Mouse (Mus musculus) embryo, embryonic 10.5 days (tissue): Measurements from ENCODE around the gene Olfr1350.
"Not testable (repeated sequence)": the region's sequence is repeated elsewhere in the genome, so short reads cannot be mapped to it uniquely, and the experiment has no call there.

Experiments used
- DNase-seq: peaks from one replicate; pipeline ENCODE4 v3.0.0-alpha.2; 2015; ENCODE audit warnings: low spot score

Gene Olfr1350

DNA sequence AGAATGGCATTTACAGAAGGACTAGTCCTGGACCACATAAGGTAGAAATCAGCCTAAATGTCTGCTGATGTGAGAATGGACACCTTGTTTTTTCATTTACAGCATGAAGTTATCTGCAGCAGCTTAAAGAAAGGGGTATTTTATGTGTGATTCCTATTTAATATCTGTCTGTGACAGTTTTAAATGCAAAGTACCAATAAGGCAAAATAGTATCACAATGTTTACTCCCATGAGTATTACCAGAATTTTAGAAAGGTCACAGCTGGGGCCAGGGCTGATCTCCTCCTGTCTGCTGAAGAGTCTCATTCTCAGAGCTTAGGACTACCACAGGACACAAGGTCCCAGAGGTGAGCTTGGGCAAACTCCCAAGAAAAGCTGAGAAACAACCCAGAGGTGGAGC lies at the start of gene Olfr1350:
Gene Olfr1350 (plus strand): TSS at position 301 of the 400 bp plus-strand sequence.
- DNase-seq: no peak

DNA sequence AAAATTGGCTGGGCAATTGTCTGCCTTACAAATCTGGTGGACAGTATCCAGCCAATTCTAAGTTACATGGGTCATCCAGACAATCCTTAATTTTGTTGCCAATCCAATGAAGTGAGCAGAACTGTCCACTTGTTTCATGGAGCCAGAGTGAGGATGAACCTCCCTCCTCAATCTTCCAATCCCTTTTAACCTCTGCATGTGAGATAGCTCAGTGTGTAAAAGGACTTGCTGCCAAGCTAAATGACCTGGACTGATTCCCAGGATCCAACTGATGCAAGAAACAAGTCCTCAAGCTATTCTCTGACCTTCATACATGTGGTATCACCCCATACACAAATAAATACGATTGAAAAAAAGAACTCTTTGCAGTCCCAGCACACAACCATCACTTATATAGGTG lies 43.0 kb upstream of the Olfr1350 start:
- DNase-seq: no peak

DNA sequence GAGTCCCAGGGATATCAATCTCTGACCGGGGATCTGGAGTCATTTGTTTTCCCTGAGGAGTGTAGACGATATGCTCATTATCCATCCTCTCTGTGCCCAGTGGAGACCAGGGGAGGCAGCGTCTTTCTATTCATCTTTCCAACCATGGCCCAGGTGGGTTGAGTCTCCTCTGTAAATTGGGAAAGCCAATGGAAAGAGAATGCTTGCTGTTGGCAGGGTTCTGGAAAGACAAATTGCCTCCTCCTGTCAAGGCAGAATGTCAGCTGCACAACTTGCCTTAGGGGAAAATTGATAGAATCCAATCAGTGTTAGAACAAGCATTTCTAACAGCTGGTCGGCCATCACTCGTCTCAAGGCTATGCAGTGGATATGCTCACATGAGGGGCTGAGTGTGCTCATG lies 41.8 kb upstream of the Olfr1350 start, which contains the start of gene Olfr1349:
Gene Olfr1349 (minus strand): TSS at position 101 of the 400 bp plus-strand sequence.
- no peak for DNase-seq

DNA sequence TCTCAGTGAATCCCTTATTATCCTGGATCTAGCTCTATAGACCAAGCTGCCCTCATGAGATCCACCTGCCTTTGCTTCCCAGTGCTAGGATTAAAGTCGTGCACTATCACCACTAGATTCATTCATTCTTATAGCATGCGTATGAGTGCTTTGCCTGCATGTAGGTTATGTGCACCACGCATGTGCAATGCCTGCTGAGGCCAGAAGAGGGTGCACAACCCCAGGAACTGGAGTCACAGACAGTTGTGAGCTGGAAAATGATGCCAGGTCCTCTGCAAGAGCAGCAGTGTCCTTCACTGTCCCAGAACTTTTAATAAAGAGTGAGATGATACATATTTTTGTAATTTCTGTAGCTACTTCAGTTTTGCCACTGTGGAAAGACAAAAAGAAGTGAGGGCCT lies 39.6 kb upstream of the Olfr1350 start:
- no peak for DNase-seq

DNA sequence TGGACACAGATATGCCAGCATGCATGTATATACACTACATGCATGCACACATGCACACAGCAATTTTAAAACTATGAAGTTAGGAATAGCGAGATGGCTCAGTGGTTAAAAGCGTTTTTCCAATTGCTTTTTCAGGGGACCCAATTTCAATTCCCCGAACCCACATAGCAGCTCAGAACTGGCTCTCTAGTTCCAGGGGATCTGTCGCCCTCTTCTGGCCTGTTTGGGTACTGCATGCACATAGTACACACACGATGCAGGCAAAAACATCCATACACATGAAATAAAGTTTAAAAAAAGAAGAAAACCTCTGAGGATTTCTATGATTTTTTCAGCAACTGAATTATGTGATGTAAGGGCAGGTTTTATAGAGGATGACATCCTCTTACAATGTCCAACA lies 38.5 kb upstream of the Olfr1350 start:
- peak; percentile 43 for DNase-seq

DNA sequence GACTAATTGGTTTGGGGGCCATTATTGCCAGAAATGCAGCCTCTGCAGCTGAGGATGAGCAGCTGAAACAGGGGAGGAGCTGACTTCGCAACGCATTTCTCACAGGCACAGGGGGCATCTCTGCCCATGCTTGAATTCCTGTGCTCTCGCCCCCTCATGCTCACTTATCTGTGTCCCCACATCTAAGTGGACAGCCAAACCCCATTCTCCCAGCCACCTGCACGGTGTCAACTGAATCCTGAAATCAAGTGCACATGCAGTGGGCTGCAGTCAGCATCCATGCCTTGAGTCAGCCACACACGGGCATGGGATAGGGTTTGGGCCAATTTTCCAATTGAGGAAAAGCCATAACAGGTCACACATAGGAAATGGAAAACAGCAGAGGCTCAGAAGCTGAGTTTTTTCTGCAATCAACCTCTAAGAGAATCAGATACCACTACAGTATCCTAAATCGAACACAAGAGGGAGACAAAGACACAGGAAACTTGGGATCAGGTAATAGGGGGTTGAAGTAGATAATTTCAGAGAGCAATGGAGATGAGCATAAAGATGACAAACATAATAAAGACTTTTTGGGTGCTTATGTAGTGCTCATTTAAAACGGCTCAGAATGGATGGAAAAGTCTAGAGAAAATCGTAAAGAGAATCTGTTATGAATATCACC lies 21.6 kb downstream of the Olfr1350 start:
- DNase-seq: peak; percentile 64

DNA sequence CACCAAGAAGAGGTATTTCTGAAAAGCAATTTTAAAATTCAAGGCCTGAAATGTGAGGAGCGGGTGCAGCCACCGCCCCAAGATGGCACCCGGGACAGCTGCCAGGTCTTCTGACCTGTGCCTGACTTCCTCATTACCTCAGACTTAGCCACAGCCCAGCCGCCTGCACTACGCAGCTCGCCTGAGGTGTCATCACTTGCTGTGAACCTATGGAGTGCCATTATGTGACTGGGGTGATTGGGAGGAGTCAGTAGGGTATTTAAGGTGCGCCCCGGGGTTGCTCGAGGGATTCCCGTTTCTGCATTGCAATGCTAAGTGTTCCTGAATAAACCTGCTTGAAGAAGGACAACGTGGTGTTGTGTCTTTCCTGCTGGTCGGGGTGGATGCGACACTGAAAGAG lies 24.1 kb downstream of the Olfr1350 start:
- DNase-seq: not testable (repeated sequence)

DNA sequence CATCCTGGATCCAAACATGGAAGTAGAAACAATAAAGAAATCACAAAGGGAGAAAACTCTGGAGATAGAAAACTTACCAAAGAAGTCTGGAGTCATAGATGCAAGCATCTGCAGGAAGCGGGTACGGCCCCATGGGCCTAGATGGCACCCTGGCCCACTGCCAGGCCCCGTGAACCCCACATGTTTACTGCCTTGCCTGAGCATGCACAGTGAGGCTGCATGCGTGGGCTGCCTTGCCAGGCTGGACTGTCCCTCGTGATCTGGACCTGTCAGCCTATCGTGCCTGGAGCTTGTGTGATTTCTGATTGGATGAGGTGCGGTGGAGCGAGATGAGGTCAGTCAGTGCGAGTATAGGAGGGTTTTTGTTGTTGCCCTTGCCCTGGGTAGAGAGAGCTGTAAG lies 38.7 kb downstream of the Olfr1350 start:
- DNase-seq: no peak
